Mouse (Mus musculus) gastrocnemius, postnatal 4 days (tissue): ENCODE measurements around the gene Btaf1. TPM values are rescaled to one million over a fixed set of nuclear protein-coding genes. Genes with fewer than 3 reads are reported as not detected.

Source experiments
- DNase-seq, 2 experiments: peaks; one replicate each; pipeline ENCODE4 v3.0.0; 2021 to 2022; ENCODE audit warnings: low spot score in 2 of 2, mixed read lengths in 2 of 2
- total RNA-seq, 2 experiments: library from RNA; stranded (reverse); gene quantifications; 2 replicates each; pipeline ENCODE4 v1.2.3; 2021

Gene Btaf1
- total RNA-seq, 2 experiments from 2014 or later, result 10.2 to 11.2 TPM

DNA sequence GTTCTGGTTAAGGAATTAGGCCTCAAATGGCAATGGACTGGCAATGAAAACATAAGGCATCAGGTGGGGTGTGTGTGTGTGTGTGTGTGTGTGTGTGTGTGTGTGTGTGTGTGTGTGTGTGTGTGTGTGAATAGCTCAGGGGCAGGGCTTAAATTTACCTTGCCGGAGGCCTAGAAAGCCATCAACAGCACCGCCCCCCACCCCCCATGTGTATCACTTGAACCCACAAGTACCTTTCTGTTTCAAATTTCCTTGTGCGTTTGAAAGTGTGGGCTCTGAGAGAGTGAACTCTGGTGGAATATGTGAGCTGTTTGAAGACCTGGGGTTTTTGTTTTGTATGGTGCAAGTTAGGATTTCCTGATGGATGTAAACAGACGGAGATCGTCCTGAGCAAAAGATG lies 93.1 kb downstream of the Btaf1 start:
- no peak for DNase-seq

- DNase-seq, result no peak
Observed at GRCm38 (mm10) chr19:37020531-37020930, 94.7 kb downstream of the Btaf1 start.

GRCm38 (mm10) chr19:37020951-37021350 lies 95.1 kb downstream of the Btaf1 start:
- DNase-seq, result no peak

DNA sequence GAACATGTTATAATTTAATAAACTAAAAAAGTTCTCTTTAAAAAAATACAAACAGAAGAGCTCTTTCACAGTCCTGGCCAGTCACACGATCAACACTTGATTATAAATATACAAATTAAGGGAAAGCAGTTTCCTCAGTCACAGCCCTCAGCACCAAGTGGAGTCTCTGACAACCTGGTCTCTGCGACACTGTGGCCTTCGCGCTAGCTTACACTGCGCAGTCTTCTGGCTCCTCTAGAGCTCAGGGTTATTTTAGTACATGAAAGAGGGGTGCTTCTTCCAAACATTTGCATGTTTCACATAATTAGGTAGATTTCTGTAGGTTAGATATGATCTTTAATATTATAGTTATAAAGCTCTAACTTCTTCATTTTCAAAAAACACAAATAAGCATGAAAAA lies 96.3 kb downstream of the Btaf1 start:
- DNase-seq, result no peak

DNA sequence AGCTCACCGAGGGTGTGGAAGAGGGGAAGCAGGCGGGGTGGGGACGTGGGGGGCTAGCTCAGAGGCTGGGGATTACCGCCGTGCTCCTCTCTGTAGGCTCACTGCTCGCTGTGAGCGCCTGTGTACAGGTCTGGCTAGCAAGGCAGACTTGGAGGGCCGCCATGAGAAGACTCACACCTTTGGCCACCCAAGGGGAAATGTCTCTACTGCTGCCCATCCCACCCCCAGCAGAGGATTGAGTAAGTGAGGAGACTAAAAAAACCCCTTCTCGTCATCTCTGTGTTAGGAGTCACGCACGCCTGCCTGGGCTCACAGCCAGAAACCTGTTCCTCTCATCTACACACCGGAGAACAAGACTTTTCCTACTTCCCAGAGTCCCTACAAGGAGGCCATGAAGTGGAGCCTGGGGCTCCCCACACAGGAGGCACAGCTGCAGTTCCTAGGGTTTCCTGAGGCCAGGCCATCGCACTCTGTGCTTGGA lies 100.0 kb downstream of the Btaf1 start:
- DNase-seq, result no peak

- no peak for DNase-seq
Observed at GRCm38 (mm10) chr19:37026408-37026807, 100.5 kb downstream of the Btaf1 start.

DNA sequence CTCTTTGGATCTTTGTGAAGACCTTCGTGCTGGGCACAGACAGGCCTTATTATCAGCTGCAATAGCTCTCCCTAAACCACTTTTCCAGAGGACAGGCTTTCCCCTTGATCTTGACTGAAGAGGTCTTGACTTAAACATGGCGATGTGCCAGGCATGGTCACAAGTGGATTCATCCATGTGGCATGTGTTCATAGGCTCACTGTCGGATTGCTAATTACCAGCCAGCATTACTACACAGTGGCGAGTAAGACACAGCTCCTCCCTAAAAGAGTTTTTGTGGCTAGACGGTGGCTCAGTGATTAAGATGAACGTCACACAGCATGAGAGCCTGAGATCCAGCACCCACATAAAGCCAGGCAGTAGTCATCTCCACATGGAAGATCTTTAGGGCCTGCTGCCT lies 103.9 kb downstream of the Btaf1 start:
- DNase-seq, result no peak

DNA sequence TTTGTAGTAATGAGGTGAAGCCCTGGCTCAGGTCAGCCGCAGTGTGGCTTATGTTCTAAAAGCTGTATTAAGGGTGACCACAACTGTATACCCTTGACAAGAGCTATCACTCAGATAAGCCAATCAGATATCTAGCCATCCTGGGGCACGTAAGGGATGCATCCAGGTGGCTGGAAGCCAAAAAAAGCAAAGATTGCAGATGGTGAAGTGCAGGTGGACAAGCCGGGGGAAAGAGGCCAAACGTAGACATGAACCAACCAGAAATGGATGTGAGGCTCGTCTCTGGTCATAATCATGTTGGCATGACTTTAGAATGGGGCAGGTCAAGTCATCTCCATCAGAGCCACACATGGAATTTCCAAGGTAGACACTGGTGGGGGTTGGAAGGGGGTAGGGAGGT lies 105.6 kb downstream of the Btaf1 start:
- DNase-seq, result no peak

GRCm38 (mm10) chr19:37032364-37032763 lies 106.5 kb downstream of the Btaf1 start:
- no peak for DNase-seq

- DNase-seq, result no peak
Observed at GRCm38 (mm10) chr19:37040906-37041305, 115.0 kb downstream of the Btaf1 start.

- DNase-seq, result no peak
Observed at GRCm38 (mm10) chr19:37044431-37044830, 118.6 kb downstream of the Btaf1 start.

DNA sequence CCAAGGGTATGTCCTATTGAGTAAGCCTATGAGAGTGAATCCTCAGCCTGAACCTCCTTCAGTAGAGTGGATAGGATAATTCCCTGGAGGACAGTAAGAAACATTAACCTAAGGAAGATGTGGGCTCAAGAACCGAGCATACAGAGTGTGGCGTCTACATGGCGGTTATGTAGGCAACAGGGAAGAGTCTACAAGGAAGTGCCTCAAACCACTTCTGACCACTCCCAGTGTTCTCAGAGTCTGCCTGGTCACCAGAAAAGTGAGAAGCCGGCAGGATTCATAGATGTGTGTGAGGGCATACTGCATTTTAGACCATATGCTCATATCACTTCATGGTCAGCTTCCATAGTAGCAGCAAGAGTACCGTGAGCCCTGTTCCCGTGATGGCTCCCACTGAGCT lies 122.6 kb downstream of the Btaf1 start:
- DNase-seq, result no peak

DNA sequence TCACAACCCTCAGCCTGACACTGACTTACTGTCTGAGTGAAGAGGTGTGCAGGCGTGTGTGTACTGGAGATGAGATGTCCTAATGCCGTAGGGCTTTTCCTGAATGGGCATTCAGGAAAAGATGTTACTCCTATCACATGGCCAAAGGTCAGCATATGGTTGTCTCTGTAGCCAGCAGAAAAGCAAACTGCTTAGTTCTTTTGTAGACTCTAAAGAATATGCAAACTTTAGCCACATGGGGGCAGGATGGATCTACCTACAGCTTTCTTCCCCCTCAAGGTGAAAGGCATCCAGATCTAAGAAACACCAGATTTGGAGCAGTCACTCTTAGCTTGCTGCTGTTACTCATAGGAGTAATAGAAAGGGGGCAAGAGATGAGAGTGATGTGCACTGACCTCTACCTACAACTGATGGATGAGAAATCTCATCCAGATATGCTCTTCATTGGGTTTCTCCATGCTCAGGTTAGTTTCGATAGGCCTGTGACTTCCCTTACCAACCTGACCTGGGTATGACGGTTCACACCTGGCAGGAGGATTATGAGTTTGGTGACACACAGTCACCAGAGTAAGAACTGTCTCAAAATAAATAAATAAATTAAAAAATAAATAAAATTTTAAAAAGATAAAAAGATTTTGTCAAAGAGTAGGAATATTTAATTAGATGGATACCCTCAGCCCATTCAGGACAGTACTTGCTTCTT lies 124.9 kb downstream of the Btaf1 start:
- peak; percentile 21 to 39 for DNase-seq

DNA sequence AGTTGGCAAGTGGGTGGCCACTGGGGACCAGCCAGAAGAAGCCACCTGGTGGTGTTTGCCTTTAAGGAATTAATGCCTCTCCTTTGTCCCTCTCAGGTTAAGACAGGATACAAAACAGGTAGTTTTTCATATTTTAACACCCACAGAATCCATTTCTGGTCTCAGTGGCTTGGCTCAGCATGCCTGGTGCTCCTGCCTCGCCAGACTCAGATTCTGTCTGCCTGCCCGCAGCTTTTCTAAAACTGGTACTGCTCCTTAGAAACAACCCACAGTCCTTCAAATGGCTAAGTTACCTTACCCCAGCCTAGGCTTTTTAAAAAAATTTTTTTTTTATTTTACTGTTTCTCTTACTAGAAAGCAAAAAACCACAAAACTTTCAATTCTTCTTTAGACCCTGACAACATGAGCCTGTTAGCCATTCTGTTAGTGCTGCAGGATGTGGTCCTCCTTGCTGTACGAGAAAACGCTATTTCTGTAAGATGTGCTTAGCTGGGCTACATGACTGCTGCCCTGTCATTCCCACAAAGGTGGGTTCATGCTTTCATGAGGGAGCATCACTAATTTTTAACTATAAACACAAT lies 130.2 kb downstream of the Btaf1 start:
- DNase-seq, result no peak

- no peak for DNase-seq
Observed at GRCm38 (mm10) chr19:37057161-37057905, 131.5 kb downstream of the Btaf1 start.

GRCm38 (mm10) chr19:37059623-37060022 lies 133.7 kb downstream of the Btaf1 start:
- peak in 1 of 2 experiments; percentile 38 for DNase-seq

DNA sequence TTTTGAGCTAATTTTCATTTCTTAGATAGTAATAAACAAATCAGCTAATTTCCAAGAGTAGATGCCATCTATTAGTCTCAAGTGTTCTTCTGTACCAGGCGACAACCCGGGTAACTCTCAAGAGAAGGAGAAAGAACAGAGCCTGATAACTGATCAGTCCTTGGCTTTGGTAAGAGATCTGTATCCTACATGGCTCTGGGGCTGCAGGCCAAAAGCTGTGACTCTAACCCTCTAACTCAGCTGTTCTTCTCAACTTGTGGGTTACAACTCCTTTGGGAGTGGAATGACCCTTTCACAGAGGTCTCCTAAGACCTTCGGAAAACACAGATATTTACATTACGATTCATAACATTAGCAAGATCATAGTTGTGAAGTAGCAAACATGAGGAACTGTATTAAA lies 134.2 kb downstream of the Btaf1 start:
- no peak for DNase-seq

Other genes starting within 250 kb of the Btaf1 start
- gene Ppp1r3c, start 189.4 kb upstream of the Btaf1 start, total RNA-seq, result 10 to 100 TPM; 76.9 to 78.8 TPM
- gene Tnks2, start 91.8 kb upstream of the Btaf1 start, total RNA-seq, result 100 to 1,000 TPM; 166 to 182 TPM
- 1 to 10 TPM; 2.7 to 3.2 TPM for gene Fgfbp3, start 6.5 kb upstream of the Btaf1 start, total RNA-seq